Mouse (Mus musculus) WW6 (cell line): ENCODE measurements at regions not wholly inside any gene's neighbourhood (a gene's known extent, or its start where the extent isn't known, plus 50 kb on each side); places are given as distances from the start of the nearest gene placed in this dataset.

Experiments used
- DNase-seq: peaks from one replicate; pipeline ENCODE4 v3.0.0-alpha.2; 2013; ENCODE audit warnings: low read depth, low spot score

DNA sequence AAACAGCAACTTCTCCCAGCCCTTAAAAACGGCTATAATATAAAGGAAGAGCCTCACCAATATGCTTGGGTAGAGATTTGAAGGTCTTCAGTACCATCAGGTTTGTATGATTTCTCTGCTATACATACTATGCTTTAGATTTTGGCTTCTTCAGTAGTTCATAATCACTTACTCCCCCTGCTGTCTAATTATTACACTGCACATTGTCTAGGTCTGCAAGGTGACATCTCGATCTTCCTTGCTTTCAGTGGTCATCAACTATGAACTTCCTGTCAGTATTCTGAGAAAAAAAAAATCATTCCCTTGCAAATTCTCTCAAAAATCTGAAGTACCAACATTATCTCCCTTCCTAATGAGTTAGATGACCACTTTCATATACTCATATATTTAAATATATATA is 225.4 kb upstream of the Galnt5 start:
- peak; percentile 1 for DNase-seq

- DNase-seq, result no peak
These were observed 221.5 kb upstream of the Galnt5 start for GRCm38 (mm10) chr2:57776154-57776553.

DNA sequence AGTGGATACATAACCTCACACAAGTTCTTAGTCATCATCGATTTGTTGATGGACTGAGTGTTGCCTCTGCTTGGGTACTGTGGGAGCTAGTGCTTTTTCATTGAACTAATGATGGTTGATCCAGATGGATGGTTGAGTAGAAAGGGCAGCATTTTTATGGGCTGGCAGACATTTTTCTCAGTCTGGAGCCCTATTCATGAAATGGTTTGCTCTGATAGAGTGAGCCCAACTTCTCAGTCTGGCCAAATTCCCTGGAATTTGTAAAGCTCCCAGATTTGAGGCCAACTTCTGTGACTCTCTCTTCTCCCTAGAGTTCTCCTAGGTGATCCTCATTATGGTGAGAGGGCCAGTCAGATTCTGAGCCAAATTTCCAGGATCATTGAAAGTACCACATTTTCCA is 216.8 kb upstream of the Galnt5 start:
- no peak for DNase-seq

DNA sequence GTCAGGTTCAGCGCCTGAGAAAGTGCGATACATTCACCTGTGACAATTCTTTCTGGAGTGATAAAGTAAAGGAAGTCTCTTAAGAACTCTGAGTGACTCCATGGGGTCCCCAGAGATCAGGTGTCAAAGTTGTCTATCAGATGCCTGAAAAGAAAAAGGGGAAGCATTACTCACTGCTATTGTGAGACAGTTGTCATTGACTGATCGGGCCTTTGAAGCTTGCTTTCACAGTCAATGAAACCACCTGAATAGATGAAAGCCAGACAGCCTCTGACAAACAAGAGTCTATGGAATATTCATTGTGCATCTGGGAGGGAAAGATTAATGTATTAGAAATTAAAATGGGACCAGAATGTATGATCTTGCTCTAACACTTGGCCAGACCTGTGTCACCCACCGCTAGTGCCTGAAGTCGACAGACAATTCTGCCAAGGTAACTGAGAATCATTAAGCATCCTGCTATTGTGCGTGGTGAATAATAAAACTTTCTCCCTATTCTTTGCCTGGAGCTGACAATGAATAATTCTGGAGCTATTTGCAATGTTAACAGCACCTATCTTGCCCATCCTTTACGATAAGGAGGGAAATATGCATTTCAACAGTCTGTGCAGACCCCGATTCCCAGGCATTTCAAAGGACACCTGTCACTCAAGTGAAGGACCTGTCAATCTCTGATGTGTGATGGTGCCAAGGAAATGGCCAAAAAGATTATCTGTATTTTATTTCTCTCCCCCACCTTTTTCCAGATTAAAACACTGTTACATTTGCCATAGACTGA is 204.0 kb upstream of the Galnt5 start:
- DNase-seq, result no peak

GRCm38 (mm10) chr2:57799279-57799678 is 198.4 kb upstream of the Galnt5 start:
- DNase-seq, result no peak

DNA sequence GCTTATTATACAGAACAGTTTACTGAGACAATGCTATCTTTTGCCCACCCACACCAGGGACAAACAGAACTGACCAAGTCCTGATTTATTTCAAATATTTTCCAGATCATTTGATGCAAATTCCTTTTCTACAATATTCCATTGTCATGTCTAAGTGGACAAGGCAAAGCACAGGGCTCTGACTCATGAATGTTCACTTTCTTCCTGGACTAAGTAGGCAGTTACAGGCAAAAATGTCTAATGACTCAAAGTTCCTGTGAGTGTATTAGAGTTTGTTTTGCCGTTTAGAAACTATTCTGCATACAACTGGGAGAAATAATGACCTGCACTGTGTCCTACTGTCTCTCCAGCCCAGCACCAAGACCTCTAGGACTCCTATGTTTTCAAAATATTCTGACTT is 189.8 kb upstream of the Galnt5 start:
- DNase-seq, result no peak

- no peak for DNase-seq
These were observed 184.7 kb upstream of the Galnt5 start for GRCm38 (mm10) chr2:57812996-57813395.

DNA sequence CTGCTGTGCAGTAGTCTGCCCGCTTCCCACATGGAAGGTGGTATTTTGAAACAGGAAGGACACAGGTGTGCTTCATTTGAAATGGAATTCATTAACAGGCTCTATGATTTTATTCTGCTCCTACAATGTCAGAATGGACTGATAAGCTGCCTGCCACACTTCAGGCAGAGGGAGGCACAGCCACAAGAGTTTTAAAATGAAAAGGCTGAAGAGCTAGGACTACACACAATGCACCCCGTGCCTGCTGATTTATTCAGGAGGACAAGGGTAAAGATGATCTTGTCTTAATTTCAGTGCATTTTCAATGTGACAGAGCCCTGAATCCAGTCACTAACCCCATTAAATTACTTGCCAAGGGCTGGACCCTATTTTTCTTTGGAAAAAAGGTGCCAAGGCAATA is 177.3 kb upstream of the Galnt5 start:
- no peak for DNase-seq

- DNase-seq, result no peak
These were observed 176.8 kb upstream of the Galnt5 start for GRCm38 (mm10) chr2:57820923-57821322.

- no peak for DNase-seq
These were observed 169.4 kb upstream of the Galnt5 start for GRCm38 (mm10) chr2:57828284-57828683.

GRCm38 (mm10) chr2:57832565-57833355 is 164.9 kb upstream of the Galnt5 start:
- no peak for DNase-seq

DNA sequence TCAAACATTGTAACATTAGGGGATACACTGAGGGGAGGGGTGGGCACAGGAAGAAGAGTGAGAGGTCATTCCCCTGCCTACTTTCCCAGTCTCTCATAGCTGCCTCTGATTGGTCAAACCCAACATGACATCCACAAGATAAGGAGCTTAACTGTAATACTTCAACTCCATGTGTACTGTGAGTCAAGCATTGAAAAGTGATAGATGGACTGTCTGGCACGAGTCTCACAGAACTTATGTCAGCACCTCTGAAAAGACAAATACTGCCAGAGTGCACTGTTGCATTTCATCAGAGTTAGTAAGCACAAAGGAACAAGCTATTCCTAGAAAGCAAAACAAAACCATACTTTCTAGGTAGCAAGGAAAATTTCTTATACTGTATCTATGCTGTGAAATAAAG is 152.5 kb upstream of the Galnt5 start:
- DNase-seq, result no peak

DNA sequence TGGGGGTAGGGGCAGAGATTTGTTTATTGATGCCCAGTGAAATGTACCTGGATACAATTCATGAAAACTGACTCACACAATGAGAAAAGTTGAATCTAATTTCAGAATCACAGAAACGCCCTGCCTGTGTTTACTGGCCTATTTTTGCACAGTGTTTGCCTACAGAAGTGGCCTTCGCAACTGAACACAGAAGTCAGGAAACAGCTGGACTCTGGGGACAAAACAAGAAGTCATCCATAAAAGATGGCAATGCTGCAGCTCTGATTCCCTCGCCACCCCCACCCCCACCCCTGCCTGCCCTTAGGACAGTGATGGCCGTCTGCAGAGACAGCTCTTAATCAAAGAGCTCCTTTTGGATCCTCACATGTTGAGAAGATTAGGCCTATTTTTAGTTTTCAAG is 150.0 kb upstream of the Galnt5 start:
- DNase-seq, result no peak

GRCm38 (mm10) chr2:57849338-57850057 is 148.2 kb upstream of the Galnt5 start:
- DNase-seq, result no peak

DNA sequence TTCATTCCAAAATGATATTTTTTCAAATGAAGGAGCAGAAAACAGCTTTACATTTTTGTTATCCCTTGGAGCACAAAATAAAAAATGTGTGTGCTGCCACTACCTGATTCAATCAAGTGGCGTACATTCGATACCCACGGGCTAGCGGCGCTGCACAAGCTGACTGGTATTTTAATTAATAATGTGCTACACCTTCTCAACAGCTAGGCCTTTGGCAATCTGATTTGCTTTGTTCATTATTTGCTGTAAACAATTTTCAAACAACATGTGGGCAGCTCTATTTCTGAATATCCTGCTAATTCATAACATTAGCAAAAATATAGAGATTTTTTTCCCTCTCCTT is 147.7 kb upstream of the Galnt5 start:
- DNase-seq, result no peak

DNA sequence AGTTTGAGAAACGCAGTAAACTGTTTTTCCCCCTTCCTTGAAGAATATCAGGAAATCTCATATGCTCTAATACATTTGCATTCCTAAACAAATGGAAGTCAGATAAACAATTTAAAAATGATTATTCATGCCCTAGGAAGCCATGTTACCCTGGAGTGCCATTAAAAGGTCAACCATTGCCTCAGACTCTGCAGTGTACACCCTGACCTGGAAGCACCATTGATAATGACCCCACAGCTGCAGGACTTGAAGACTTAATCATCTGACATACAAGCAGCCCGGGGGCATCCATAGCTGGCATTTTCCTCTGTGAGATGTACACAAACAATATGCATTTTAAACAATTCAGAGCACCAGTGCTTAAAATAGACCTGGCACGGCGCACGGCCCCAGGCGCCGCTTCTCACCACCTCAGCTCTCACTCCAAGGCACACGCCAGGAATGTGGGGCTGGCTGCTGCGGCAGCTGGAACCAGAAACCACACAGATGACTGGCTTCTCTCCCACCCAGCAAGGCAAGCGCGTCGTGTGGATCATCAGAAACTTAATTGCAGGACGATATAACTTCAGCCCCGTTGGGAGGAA is 141.1 kb upstream of the Galnt5 start:
- no peak for DNase-seq

DNA sequence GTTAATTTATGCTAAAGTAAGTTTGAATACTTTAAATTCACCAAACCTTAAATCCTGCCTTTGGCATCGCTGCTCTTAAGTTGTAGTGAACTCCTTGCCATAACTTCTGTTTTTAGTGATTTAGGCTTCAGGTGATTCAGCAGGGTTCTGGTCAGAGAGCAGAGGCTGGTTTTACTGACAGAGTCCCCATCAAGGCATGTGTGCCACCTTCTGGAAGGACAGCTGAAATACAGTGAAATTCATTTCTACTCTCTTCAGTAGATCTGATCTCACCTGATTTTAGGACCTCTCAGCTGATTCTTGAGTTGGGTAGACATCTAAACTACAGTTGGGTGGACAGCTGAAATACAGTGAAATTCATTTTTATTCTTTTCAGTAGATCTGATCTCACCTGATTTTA is 132.4 kb upstream of the Galnt5 start:
- DNase-seq, result no peak

DNA sequence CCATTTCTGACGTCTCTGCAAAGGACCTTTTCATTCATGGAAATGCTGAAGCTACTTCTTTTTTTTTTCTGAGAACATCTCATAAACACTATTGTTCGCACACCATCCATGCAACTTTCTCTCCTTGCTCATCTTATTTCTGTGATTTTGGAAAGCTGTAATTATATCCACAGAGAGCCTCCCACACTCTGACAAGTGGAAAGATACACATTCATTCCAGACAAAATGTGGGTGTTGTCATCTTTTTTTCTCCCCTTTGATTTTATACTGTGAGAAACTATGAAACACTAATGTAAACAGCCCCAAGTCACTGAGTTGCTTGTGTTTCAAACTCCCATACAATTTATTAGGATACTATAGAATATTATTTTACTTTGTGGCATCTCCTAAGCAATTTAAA is 129.6 kb upstream of the Galnt5 start:
- no peak for DNase-seq

GRCm38 (mm10) chr2:57900168-57900567 is 97.5 kb upstream of the Galnt5 start:
- DNase-seq, result no peak

DNA sequence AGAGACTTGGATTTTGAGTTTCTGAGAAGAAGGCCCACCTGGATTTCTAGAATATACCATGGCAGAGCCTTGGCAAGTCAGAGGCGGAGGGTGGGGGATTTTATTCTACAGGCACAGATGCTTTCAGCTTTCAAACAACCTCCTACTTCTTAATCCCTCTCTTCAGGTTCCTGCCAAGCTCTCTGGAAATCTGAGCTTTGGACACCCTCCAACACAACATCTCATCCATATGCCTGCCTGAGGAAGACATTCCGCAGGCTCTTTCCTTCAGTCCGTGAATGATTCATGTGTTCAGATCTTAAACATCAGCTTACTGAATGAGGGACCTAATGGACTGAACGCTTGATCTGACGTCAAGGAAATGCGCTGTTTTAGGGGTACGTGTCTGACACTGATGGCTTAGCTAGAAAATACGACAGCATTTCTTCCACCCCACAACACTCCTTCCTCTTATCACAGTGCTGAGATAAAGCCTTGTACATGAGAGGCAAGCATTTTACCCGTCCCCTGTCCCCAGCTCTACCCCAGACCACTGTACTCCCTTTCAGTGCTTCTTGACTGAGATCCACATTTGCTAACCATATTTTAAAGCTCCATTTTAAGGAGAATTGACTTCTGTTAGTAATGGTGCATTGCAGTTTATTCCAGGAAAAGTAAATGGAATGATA is 97.0 kb upstream of the Galnt5 start:
- no peak for DNase-seq

GRCm38 (mm10) chr2:57905184-57905583 is 92.5 kb upstream of the Galnt5 start:
- no peak for DNase-seq

DNA sequence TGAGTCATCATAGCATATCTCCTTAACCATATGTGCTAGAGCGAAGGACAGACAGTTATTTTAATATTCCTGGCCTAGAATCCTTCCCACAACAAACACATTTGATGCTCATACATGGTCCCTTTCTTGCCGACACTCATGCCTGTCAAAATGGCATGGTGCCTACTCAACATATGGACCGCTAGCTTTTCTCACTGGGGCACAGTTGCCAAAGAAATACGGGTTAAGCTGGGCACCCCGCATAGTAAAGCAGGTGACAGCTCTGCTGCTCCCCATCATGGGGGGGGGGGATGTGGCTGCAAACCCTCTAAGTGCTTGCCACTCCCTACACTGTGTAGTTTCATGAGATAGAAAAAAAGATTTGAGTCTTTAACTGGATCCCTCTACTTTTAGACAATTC is 90.7 kb upstream of the Galnt5 start:
- no peak for DNase-seq
